Mouse (Mus musculus): ENCODE results near the gene Zfp420.

The Zfp420 gene

DNA sequence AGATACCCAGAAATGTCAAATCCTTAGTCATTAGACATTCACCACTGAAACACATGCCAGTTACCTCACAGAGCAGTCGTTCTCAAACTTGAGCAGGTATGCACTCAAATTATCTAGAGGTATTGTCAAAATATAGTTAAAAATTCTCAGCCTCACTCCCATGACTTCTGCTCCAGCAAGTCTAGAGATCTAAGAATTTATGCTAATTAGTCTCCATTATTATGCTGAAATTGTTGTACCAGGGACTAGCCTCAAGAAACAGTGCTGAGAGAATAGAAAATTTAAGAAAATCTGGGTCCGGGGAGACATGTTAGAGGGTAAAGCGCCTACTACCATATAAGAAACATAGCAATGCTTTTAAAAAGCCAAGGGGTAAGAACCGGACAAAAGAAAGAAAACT, 44.3 kb downstream of the Zfp420 start:
- no peak for DNase-seq (ENCODE audit: low spot score in 2 of 2)

DNA sequence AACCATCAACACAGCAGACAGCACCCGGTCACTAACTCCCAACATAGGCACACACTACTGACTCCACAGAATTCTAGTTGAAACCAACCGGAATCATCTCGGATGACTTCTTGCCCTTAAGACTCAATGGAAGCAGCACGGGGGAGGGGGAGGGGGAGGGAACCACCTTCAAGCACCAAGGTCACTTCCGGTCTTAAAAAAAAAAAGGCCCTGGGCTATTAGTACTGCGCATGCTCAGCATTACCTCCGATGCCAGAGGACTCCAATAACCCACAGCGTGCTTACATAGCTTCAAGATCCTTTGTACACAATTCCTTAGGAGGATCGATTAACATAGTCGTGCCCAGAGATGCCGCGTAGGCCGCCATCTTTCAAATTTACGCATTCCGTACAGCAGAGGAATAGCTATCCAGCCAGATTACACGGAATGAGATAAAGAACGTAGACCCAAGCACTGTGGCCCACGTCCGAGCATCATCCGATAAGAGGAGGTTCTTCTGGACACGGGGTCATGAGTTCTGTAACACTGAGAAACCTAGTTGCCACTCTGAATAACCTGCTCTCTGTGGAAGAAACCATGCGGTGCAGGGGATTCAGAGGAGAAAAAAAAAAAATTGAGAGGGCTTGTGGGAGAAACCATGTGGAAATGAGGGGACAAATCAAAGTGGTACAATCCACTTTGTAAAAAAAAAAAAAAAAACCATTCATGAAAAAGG, 46.3 kb downstream of the Zfp420 start, which contains the start of gene Zfp27:
Gene Zfp27, minus strand, starts transcription at position 607 of the 716 bp plus-strand sequence.
- peak; percentile 34 to 42 for DNase-seq (ENCODE audit: low spot score in 2 of 2)

DNA sequence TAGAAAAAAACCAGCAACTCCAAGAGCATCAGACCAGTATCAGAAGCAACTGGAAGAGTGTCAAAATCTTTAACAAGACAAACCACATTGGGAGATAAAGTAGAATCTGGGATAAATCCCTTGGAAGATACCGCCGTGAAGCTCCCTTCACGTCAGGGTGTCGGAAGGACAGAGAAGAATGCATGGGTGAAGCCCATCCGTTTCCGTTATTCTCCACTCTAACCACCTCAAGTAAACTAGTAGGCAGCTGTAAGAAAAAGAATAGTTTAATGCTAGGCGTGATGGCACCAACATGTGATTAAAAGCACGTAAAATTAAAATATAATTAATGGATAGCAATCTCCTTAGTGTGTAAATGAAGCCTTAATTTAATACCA, 46.9 kb downstream of the Zfp420 start:
- DNase-seq (ENCODE audit: low spot score in 2 of 2), result no peak

DNA sequence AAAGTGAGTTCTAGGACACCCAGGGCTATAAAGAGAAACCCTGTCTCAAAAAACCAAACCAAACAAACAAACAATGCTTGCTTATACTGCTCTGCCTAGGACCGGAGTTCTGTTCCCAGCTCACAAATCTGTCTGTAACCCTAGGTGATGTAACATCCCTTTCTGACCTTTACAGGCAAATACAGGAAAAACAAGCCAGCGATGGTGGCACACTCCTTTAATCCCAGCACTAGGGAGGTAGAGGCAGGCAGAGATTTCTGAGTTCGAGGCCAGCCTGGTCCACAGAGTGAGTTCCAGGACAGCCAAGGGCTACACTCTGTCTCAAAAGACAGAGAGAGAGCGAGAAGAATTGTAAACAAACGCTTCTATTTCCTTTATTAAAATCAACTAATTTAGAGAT, 47.4 kb downstream of the Zfp420 start:
- DNase-seq (ENCODE audit: low spot score in 2 of 2), result no peak

DNA sequence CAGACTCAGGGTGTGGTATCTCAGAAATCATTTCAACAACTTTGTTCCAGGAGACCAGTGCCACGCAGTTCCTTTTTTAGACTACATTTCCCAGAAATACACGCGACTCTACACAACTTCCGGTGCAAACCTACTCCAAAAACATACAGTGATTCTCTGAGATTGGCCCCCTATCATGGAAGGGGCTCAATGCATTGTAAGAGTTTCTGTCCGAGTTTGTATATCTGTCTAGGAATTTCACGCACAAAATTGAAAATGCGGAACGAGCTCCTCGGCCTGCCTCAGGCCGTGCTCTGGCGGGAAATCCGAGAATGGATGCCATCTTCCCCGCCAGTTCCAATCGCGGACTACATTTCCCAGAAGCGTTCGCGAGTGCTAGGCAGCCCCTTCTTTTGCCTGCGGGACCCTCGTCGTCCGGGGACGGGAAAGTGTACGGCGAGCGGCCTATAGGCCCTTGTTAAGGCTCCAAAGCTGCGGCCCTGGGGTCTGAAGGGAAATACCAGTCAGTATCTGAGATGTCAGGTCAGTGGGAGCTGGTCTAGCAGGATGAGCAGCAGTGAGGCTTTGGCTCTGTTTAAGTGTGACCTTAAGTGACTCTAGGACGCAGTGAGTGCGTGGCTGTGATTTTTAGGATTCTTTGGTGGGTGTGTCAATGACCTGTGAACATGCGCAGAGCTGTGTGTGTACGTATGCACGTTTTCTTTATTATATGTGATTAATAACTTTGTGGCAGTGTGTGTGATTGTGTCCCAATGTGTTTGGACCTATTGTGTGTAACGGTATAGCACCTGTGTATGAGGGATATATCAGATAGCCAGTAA, 48.6 kb downstream of the Zfp420 start, which contains the start of gene Zfp383:
Gene Zfp383, plus strand, starts transcription at position 94 of the 821 bp plus-strand sequence.
- DNase-seq (ENCODE audit: low spot score in 2 of 2), result peak; percentile 69 to 71

DNA sequence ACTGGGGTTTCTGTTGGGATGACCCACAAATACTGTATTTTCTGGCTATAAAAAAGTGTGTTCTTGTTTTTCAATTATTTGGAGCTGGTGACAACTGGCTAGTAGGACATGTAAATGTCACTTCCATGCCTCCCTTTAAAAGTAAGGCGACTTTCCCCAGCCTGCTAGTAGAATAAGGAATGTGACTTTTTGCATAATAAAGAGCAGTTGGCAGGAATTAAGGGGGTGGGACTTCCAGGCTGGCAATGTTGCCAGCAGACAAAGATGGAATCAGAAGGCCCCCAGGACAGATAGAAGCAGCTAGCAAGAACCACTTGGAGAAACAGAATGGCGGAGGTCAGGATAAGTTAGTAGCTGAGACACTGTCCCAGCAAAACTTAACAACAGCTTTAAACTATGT, 50.5 kb downstream of the Zfp420 start:
- no peak for DNase-seq (ENCODE audit: low spot score in 2 of 2)

DNA sequence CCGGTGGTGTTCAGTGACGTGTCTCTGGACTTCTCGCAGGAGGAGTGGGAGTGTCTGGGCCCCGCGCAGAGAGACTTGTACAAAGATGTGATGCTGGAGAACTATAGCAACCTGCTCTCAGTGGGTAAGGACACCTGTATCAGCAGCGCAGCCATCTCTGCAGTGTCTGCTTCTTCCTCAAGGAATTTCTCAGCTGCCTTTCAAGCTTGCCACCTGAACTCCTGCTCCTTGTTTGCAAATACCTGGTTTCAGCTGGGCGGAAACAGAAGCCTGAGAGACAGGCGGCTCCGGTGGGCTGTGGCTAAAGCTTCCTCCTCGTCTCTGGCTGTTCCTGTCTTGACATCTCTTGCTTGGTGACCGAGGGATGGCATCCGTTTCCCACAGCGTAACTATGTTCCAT, 52.4 kb downstream of the Zfp420 start:
- DNase-seq (ENCODE audit: low spot score in 2 of 2), result no peak

DNA sequence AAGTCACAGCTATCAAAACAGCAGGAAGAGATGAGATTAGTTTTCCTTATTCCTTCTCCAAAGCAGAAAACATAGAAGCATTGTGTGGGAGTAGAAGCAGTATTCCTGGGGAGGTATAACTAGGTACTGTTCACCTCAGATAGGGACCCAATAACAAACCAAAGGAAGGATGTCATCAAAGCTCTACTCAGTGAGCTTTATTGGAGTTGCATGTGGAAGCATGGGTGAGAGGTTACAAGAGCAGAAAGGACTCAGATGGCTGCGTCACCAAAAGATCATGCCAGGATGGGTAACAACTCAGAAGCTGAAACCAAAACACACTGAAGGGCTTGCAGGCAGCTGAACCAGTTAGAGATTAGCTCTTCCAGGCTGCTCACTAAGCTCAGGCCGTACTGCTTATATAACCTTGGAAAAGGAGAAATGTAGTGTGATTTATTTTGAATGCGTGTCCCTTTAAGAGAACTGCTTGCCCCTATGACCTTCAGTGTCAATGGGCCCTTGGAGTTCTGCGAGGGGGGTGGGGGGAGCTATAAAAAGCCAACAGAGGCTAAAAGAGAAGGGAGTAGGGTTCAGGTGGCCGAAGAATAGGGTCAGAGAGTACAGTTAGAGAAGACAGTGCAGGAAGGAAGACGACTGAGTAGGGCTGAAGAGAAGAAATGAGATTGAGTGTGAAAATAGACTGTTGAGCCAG, 57.7 kb downstream of the Zfp420 start:
- no peak for DNase-seq (ENCODE audit: low spot score in 2 of 2)

DNA sequence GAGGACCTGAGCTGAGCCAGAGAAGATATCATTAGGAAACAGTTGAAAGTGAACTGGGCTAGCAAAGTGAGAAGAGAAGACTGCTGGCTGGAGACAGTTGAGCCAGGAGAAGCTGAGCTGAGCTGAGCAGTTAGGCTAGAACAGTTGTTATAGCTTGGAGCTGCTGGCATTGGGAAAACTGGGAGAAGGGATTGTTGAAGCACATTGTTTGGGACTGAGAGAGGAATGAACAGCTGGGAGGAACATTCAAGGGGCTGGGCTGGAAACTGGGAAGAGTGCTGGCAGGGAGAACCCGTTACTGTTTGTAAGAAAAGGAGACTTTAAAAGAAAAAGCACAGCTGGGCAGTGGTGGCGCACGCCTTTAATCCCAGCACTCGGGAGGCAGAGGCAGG, 58.3 kb downstream of the Zfp420 start:
- no peak for DNase-seq (ENCODE audit: low spot score in 2 of 2)

DNA sequence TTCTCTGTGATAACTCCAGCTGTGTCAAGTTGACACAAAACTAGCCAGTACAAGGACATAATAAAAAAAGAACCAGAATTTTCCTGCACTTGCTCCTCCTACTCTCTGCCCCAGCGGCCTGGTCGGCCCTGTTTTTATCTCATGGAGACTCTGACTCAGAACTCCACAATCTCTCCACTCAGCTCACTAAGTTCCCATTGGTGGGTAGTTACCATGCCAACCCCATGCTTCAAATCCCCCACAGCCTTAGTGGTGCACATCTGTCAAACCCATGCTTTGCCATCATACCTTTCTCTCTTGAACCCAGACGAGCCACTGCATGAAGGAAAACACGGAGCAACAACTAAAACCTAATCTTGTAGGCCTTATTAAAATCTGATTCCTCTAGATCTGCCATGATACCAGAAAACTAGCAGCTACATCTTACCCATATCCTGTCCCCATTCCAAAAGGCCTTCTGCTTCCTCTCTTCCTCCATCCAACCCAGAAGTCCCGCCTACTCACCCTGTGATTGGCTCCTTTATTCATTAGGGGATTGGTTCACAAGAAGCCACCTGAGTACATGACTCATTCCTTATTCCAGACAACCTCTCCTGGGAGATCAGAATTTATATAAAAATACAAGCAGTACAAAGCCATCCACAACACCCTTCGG, 61.8 kb downstream of the Zfp420 start:
- no peak for DNase-seq (ENCODE audit: low spot score in 2 of 2)

DNA sequence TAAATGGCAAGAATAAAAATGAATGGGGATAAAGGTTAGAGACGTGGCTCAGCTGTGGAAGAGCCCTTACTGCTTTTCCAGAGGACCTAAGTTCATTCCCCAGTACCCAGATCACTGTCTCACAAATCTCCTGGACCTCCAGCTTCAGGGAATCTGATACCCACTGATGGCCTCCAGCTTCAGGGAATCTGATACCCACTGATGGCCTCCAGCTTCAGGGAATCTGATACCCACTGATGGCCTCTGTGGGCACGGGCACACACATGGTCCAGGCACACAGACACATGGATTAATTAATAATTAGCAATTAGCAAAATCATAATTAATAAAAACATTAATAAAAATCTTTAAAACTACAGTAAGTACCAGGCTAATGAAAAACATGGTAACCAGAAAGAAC, 63.0 kb downstream of the Zfp420 start:
- DNase-seq (ENCODE audit: low spot score in 2 of 2), result no peak
